Comparison of ENCODE assay signal across 27 mouse cellular contexts in the genomic region with DNA sequence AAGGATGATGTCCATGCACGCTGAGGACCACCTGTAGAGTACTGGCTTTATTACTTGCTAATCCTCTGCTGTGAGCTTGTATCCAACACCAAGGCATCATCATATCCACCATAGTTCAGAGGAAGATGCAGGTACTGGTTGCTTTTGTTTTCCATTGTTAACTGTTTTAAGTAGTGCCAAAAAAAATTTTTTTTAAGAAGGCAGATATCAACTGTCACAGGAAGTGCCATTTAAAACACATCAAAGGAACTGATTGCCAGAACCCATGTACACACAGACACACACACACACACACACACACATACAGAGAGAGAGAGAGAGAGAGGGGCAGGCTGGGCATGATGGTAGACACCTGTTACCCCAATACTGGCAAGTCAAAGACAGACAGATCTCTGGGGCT.
A peak's percentile ranks its signal among the peaks of the same experiment; 100 is the strongest.
DNase-seq lines count a peak whose midpoint lies in the region; ATAC-seq lines count a peak whose summit lies in the region.
"Had no signal": no experiment of that assay in that cellular context is flagged by ENCODE, and none has a peak within 500 bp of the region (broad histone marks: within the 10 kb centered on the region; RNA-seq: fewer than 3 reads in every experiment).

No protein-coding gene starts in this region.

- peak; percentile 34 for DNase-seq in thymus, postnatal 0 days (ENCODE audit: low spot score)
- no peak for DNase-seq in thymus, postnatal 10 days (ENCODE audit: low spot score in 2 of 2)
- peak; percentile 16 for DNase-seq in induced T-regulatory cell, adult 2 months (ENCODE audit: low read depth)
- DNase-seq in naive thymus-derived CD4-positive, alpha-beta T cell, adult 2 months (ENCODE audit: low read depth), result peak; percentile 27
- DNase-seq in heart, postnatal 10 days, result no peak
- no peak for DNase-seq in kidney, adult 9 months
- DNase-seq: adrenal gland, adult 2 months; adrenal gland, postnatal 10 days; adrenal gland, postnatal 25 days; B cell, adult 2 months; cerebellum, adult 11 months; cerebellum, adult 18-20 months; cerebellum, adult 8-10 months; cerebellum, adult 9-11 months; cerebellum, postnatal 14 days; cerebellum, postnatal 36 days; embryo, embryonic 11 days; forebrain, postnatal 0 days had no signal

- H3K36me3 ChIP-seq in forebrain, embryonic 13.5 days (ENCODE audit: poor library complexity, severe bottlenecking), result no peaks in the 10 kb centered on the region
- H3K36me3 ChIP-seq: embryonic facial prominence, embryonic 13.5 days; embryonic facial prominence, embryonic 15.5 days; forebrain, embryonic 10.5 days; forebrain, embryonic 12.5 days; forebrain, embryonic 15.5 days had no signal

- ATAC-seq in CD4-positive, CD25-positive, alpha-beta regulatory T cell, adult 4 months, result peak; percentile 88
- ATAC-seq in forebrain, embryonic 13.5 days, result no peak
- ATAC-seq: forebrain, embryonic 15.5 days; Patski had no signal

- no peak overlapping the region for H3K4me3 ChIP-seq in forebrain, embryonic 13.5 days
- H3K4me3 ChIP-seq: embryonic facial prominence, embryonic 13.5 days; embryonic facial prominence, embryonic 15.5 days; erythroblast, embryonic 14.5 days; forebrain, embryonic 10.5 days; forebrain, embryonic 12.5 days; forebrain, embryonic 15.5 days had no signal

- 79% methylated on average over 1 of the region's 1 CpGs for WGBS in forebrain, embryonic 13.5 days

- no peaks in the 10 kb centered on the region for H3K4me1 ChIP-seq in forebrain, embryonic 13.5 days
- H3K4me1 ChIP-seq: embryonic facial prominence, embryonic 13.5 days; embryonic facial prominence, embryonic 15.5 days; forebrain, embryonic 10.5 days; forebrain, embryonic 12.5 days; forebrain, embryonic 15.5 days had no signal

- intact Hi-C loops in heart, postnatal 10 days (cut with DNase I), result loop anchor here (1.0 kb wide), 1 partner anchor 107 kb away; no protein-coding TSS in a partner anchor

- H3K4me2 ChIP-seq in forebrain, embryonic 13.5 days, result no peak overlapping the region
- H3K4me2 ChIP-seq: embryonic facial prominence, embryonic 13.5 days; embryonic facial prominence, embryonic 15.5 days; forebrain, embryonic 12.5 days; forebrain, embryonic 15.5 days had no signal

- H3K27ac ChIP-seq in forebrain, embryonic 13.5 days, result no peak overlapping the region
- H3K27ac ChIP-seq: embryonic facial prominence, embryonic 13.5 days; embryonic facial prominence, embryonic 15.5 days; forebrain, embryonic 10.5 days; forebrain, embryonic 12.5 days; forebrain, embryonic 15.5 days had no signal

- H3K9me3 ChIP-seq in forebrain, embryonic 13.5 days (replicated peaks), result no peaks in the 10 kb centered on the region
- H3K9me3 ChIP-seq: embryonic facial prominence, embryonic 13.5 days; embryonic facial prominence, embryonic 15.5 days; forebrain, embryonic 10.5 days; forebrain, embryonic 12.5 days; forebrain, embryonic 15.5 days had no signal

- H3K9ac ChIP-seq in forebrain, embryonic 13.5 days, result no peak overlapping the region
- H3K9ac ChIP-seq: embryonic facial prominence, embryonic 13.5 days; embryonic facial prominence, embryonic 15.5 days; forebrain, embryonic 12.5 days; forebrain, embryonic 15.5 days; forebrain, postnatal 0 days had no signal

- no peaks in the 10 kb centered on the region for H3K27me3 ChIP-seq in forebrain, embryonic 13.5 days
- H3K27me3 ChIP-seq: embryonic facial prominence, embryonic 13.5 days; embryonic facial prominence, embryonic 15.5 days; forebrain, embryonic 12.5 days; forebrain, embryonic 15.5 days; Patski had no signal

Comparison
In these comparisons a context has a peak if more than half of its experiments do, and no peak if none do; other contexts are left out.
1. DNase-seq: peak in thymus, postnatal 0 days (single experiment), induced T-regulatory cell, adult 2 months (single experiment) and naive thymus-derived CD4-positive, alpha-beta T cell, adult 2 months (single experiment); none in thymus, postnatal 10 days (0 of 2), heart, postnatal 10 days (0 of 2) and kidney, adult 9 months (single experiment).